Mouse (Mus musculus) cerebellum, postnatal 14 days (tissue): ENCODE results near the gene Gm9913.

Source experiments
- DNase-seq, 2 experiments: peaks; one replicate each; pipeline ENCODE4 v3.0.0; 2021; ENCODE audit warnings: mixed read lengths in 2 of 2

Gm9913 gene

DNA sequence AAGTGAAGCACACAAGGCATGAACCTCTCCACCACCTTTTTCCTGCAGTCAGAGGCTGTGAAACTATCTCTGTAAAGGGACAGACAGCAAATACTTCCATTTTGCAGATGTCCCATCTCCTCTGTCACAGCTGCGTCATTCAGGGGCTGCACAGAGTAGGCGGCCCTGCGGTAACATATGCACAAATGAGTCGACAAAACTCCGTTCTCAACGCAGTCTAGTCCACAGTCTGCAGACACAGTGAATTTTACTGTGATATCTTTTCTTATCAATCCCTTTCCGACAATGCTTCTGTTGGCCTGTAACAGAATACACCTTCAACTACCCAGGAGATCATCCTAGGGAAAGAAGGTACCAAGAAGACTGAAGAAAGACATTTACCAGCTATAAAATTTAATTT lies 6.7 kb upstream of the Gm9913 start:
- DNase-seq, result no peak

DNA sequence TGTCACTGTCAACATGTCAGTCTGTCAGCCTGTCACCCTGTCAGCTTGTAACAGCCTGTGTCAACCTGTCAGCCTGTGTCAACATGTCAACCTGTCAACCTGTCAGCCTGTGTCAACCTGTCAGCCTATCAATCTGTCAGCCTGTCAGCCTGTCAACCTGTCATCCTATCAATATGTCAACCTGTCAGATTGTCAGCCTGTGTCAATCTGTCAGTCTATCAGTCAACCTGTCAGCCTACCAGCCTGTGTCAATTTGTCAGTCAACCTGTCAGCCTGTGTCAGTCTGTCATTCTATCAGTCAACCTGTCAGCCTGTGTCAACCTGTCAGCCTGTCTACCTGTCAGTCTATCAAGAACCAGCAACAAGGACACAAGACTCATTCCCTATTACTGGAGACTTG lies 3.4 kb upstream of the Gm9913 start:
- DNase-seq, result no peak

DNA sequence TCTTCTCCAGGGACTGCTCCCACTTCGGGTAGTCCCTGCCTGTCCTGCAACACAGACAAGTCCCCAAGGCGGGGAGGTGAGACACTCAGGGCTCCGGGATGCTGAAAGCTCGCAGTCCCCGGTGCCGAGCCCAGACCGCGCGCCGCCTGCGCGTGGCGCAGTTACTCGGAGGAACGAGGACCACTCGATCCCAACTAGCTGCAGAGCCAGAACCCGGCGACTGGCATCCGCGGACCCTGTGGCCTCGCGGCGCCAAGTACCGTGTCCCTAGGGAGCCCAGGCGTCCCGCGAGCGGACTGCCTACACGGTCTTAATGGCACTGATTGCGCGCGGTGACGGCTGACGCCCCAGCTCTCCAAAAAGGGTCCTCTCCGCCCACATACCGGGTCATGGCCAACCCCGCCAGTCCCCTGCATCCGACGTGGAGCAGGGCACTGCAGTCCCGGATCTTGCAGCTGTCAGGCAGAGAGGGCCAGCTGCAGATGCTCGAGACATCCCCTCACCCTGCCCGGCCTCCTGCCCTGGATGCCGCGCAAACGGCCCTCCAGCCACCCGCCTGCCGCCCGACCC lies 942 bp downstream of the Gm9913 start:
- DNase-seq, result peak; percentile 76

DNA sequence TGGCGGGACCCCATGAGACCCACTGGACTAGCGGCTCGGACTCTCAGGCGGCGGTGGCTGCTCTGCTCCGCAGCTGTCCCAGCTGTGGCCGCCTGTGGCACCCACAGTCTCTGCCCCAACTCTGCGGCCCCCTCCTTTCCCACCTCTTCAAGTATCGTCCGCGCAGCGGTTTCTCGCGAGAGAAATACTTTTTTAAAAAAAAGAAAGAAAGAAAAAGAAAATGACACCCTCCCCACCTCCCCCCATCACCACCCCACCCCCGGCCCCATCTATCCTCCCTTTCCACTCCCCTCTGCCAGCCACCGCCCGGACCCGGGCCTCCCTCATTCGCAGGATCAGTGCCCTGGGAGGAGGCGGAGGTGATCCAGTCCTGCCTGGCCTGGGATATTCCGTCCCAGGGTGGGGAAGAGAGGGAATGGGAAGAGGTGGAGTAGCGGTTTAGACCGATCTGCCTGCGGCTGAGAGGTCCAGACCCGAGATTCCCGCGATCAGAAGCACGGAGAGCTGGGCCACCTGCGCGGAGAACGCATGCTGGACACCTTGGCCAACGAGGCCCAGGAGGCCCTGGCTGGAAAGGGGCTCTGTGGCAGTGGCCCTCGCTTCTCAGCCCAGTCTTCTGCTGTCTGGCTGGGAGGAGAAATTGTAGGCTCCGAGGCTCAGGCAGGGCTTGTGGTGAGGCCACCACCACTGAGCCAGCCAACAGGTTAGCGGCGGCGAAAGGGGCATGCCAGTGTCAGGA lies 1.6 kb downstream of the Gm9913 start:
- peak; percentile 41 to 60 for DNase-seq

DNA sequence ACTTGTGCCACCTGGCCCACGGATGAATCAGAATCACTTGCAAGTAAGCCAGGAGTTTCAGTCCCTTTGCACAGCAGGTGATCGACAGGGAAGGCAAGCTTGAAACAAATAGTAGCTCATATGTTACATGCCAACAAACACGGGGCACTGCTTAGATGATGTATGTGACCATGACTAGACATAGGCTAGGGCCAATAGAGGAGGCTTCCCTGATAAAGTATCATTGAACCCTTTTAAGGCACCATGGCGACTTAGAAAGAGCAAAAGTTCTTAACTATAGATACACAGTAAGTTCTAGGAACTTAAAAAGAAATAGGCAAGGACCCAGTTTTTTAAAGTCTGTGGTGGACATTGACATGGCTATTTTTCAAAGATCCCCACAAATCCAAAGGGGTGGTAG lies 3.0 kb downstream of the Gm9913 start, which contains the start of gene Fbn1:
Gene Fbn1 (minus strand): TSS at position 101 of the 400 bp plus-strand sequence.
- DNase-seq, result no peak

DNA sequence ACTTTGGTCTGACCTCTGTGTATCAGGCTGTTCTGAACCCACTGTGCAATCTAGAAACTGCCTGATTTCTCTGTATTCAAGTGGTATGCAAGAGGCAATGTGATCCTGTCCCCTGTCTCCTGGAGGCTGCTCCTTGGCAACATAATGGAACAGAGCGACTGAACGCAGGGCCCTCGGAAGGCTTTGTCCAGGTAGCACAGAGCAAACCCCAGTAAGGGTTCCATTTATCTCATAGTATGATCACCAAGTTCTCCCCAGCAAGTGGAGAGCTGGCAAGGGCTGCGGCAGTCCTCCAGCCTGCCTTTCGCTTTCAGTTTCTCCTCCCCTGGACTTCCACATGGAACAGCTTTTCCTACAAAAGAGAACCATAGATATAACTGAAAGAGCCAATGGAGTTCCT lies 3.5 kb downstream of the Gm9913 start:
- DNase-seq, result no peak

DNA sequence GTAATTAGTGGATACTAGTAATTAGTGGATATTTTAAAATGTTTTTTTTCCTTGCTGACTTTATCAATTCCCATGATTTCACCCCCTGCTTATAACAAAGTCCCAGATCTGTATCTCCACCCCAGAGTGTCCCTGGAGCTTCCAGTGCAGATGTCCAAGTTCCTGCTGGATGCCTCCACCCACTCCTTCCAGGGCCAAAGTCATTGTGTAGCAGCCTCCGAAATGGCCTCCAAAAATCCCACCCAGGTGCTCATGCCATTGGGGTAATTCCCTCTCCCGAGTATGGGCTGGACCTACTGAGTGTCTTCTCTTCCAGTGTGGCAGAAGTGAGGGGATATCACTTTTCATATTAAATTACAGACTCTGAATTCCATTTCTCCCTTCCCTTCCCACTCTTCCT lies 5.9 kb downstream of the Gm9913 start:
- no peak for DNase-seq

DNA sequence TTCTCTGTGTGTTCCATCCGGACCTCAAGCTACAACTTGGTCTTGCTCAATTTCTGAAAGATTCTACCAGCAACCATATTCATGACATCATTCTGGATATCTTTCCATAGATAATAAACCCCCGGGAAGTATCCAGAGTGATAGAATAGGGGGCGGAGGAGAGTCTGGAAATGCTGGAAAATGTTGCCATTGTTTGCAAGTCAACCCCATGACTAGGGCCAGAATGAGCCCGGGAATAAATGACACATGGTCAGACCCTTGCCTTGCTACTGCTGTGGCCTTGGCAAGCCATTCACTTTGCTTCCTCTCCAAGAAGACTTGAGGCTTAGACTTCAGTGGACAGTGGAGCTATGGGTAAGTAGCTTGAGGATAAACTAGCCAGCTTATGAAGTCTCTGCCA lies 7.0 kb downstream of the Gm9913 start:
- DNase-seq, result no peak

DNA sequence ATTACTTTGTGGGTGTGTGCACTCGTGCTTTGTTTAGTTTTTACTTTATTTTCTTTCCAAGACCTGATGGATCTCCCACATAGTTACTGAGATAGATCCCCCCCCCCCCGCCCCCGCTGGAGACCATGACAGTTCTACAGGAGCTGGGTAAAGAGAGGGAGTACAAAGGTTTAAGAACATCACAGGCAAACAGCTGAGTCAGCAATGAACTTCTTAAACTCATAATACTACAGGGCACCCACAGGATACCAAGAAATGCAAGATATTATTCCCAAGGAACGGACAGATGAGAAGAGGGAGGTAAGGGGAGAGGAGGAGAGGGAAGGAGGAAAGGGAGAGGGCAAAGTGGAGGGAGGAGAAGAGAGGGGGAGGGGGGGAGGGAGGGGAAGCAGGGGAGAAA lies 7.7 kb downstream of the Gm9913 start:
- no peak for DNase-seq

DNA sequence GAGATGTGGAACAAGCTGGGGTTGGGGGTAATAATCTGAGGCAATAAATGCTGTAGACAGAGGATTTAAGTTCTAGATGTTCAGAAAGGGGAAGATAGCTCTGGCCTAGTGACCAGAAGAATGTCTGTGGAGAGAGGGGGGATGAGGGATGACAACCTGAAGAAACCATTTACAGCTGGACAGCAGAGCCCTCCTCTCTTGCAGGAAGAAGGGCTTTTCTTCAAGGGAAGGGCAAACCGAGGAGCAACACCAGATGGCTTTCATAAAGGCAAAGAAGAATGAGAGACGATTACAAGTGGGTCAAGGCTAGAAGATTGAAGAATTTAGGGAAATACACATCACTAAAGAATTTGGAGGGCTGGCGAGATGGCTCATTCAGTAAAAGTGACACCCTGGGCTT lies 9.5 kb downstream of the Gm9913 start:
- DNase-seq, result no peak

DNA sequence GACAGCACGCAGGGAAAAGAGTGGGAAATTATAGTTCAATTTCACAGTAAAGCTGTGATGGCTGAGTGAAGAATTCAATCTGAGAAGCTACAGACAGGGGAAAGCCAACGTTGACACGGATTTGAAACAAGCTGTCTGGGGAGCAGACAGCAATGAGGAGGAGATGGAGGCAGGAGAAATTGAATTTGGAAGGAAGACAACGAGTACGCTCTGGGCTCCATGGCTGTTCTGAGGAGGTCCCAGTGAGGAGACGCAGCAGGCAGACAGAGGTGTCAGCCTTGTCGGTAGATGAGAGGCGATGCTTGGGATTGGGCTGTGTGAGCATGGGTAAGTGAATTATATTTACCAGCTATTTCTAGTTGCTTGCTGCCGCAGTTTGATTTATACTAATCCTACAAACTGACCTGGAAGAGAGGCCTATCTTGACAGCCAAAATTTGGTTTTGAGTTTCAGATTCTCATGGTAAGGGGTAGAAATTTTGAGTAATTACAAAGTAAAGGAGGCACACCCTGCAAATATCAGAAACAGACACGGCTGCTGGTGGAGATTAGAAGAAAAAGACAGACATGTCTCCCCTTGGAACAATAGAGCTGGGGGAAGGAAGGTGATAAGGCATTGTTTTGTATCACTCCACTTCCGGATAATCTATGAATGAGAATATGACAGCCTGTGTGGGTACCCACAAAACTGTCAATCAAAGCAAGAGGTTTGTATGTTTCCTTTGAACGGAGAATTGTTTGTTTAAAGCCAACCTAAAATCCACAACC lies 10.6 kb downstream of the Gm9913 start:
- no peak for DNase-seq

DNA sequence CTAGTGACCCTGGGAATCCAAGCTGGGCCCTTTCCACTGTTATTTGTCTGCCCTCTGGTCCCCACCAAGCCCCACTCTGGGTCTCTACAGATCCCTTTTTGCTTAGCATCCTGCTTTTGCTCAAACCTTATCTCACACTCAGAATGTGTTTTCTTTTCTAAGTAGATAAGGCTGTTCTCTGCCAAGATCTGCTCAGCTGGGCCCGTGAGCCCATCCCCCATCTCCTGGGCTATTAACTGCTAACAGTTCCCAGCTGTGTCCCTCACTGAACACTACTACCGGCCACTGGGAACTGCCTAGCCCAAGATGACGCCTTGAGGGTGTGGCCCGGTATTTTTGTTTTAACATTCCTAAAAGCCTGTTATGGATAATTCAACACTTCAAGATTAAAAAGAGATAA lies 11.7 kb downstream of the Gm9913 start:
- DNase-seq, result no peak

DNA sequence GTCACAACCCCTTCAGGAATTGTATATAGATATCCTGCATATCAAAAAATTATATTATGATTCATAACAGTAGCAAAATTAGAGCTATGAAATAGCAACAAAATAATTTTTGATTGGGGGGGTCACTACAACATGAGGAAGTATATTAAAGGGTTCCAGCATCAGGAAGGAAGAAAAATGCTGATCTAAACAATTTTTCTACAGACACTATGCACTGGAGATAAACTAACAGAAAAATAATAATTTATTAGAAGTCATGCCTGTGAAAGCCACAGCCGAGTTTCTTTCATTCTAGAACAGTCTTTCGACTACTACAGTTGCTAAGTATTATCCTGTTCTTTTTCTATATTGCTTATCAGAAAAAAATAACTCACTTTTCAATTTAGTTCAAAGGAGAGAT lies 20.6 kb downstream of the Gm9913 start:
- no peak for DNase-seq

DNA sequence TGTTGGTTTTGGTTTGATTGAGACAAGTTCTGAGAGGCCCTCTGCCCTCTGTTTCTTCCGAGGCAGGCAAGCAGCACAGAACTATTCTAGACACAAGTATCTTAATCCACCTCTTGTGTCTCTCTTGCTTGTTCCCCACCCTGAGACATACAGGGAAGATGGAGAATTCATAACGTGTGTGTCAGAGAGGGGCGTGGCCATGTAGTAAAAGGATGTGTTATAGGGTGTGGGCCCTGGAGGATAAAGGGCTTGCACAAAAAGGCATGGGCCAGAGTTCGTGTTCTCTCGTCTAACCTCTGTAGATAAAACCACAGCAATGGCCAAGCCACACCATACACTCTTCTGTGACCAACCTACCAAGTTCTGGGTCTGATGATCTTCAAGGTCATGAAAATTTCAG lies 21.7 kb downstream of the Gm9913 start:
- DNase-seq, result no peak

DNA sequence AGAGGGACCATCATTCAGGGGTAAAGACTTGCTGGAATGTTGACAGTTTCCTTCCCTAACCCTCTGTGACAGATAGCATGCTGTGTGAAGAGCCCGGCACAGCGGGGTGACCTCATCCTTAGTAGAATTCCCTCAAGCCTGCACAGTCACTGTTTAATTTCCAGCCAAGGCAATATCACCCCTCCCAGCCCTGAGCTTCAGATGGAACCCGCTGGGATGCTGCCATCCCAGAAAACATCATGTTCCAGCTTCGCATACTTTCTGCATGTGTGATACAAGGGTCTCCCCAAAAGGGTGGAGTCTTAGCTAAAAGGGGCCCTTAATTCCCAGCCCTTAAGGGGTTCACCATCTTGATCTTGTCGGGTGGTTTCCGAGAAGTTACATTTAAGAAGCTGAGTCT lies 25.8 kb downstream of the Gm9913 start:
- no peak for DNase-seq

DNA sequence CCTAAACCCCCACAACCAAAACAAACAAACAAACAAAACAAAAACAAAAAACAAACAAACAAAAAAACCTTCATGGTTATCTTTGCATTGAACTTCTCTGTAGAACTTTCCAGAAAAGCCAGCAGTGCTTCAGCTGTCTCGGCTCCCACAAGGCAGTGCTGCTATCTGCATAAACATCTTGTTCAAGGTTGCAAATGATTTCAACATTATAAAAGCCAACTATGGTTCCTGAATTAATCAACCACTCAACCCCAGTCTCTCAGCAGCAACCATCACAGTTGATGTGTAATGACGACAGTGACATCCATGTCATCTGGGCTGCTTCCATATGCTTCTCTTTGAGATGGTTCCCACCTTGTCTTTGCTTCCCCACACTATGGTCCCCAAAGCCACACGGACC lies 34.8 kb downstream of the Gm9913 start:
- no peak for DNase-seq

DNA sequence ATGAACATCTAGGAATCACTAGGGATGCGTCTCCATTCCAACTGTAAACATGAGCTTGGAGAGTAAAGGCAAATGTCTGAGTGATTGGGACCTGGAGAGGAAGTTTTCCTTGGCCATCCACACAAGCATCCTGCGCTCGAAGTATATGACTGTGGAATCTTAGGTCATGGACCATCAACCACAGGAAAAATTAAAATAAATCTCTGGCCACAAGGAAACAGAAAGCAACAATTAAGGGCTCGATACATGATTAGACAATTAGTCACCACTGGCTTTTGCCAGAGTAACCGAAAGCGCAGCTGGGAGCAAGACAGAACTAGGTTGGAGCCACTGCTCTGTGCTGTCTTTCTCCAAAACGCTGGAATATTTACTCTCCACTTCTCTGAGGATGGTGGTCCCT lies 35.7 kb downstream of the Gm9913 start:
- DNase-seq, result no peak

DNA sequence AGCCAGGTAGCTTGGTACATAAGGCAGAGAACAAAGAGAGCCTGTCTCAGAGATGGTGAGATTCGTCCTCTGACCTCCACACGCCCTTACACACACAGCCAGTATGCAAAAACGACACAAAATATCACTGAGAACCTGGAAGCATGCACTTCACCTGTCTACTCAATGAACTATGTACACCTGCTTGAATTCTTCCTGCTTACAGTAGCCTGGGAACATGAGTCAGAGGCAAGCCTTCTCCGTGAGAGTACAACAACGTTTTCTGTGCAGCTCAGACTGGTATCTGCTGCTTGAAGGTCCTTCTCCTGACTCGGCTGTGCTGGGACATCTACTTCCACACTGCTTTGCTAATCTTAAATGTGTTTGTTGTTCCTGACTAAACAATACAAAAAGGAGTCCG lies 36.6 kb downstream of the Gm9913 start:
- DNase-seq, result no peak

DNA sequence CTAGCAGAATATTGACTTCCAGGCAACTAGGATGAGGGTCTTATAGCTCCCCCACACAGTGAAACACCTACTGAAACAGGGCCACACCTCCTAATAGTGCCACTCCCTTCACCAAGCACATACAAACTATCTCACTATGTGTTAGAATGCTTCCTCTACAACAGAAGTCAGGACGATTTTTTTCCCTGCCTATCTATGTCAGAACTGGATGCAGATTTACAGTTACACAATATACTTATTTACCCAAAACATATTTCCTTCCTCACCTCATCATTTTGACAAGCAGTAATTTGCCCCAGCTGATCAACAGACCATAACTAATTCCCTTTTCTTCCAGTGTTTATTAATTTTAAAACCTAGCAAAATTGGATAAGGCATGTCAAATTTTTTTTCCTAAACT lies 38.8 kb downstream of the Gm9913 start:
- no peak for DNase-seq

DNA sequence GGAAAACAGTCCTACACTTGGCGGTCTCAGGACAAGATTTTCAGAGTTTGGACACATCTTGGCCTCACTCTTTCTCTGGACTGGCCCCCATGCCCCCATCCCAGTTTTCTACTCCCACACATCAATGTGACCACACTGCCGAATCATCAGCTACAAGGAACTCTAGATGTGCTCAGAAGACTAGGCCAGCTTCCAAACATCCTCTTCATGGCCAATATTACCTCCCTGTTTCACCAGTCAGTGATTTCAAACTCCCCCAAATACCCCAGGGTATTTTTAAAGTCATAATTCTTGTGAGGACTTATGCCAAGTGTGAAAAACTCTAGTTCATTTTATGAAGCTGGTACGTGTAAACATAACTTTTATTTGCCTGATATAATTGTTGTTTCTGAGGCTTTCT lies 40.1 kb downstream of the Gm9913 start:
- DNase-seq, result no peak

DNA sequence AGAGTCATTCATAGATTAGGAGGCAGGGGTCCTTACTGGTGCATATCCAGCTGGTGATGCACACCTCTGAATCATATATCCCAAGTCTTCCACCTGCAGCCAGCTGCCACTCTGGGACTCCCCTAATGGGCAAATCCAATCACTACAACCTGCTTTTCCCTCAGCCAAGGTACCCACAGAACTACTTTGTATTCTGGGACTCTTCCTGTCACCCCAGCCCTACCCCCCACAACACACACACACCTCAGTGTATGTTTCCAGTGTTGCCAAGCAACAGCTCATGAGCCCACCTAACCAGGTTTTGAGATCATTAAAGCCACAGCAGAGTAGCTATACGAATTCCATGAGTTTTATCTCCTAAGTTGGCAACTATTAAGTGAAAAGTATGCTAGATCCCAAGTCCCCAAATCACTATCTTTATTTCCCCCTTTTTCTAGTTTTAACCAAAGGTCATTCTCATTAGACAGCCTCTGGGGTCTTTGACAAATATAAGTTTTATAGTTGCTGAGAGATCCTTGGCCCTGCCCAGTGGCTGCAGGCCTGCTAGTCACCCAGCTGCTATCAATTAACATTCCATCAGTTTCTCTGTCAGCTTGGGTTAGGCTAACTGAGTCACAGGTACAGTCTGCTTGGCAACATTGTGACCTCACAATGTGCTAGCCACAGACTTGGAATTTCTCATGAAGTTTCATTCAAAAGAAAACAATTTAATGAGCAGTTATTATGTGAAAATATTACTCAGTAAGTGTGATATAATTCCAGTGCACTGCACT lies 44.1 kb downstream of the Gm9913 start:
- no peak for DNase-seq

DNA sequence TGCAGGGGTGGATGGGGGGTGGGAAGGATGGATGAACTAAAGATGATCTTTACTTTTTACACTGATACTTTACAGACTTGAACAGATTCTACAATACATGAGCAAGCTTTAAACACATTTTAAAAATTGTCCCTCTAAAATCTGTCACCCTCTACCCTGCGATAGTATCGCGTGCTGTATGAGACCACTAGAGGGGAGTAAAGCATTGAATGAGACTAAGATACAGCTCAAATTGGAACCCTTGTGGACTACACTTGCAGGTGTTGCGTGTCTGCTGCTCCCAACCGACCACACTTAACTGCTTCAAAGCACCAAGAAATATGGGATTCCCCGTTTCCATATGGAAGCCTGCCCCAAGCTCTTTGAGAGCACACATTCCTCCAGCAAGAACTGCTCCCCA lies 50.9 kb downstream of the Gm9913 start:
- DNase-seq, result no peak
